Mouse (Mus musculus) spleen, adult 2 months (tissue): ENCODE measurements around the gene Cd27. TPM values are rescaled to one million over a fixed set of nuclear protein-coding genes. Genes with fewer than 3 reads are reported as not detected.

Experiments
- DNase-seq, 2 experiments: peaks; one replicate each; pipeline versions ENCODE4 v3.0.0 to v3.0.0-alpha.2; 2012 to 2021; ENCODE audit warnings: low spot score in 2 of 2, low read depth in 1 of 2
- H3K27ac ChIP-seq: fragments of 200-500 bp; 2 replicates; pipeline ENCODE4 v1.5.1; 2012; ENCODE audit warnings: low read length, inconsistent platforms; ENCODE audit not compliant: insufficient read depth
- H3K27me3 ChIP-seq: fragments of 200-500 bp; 2 replicates; pipeline ENCODE4 v1.6.1; 2012; ENCODE audit warnings: mild to moderate bottlenecking, moderate library complexity, low read length, inconsistent platforms; ENCODE audit not compliant: control insufficient read depth, insufficient read depth
- H3K36me3 ChIP-seq: fragments of 200-500 bp; 2 replicates; pipeline ENCODE4 v1.6.1; 2012; ENCODE audit warnings: mild to moderate bottlenecking, low read length, inconsistent platforms; ENCODE audit not compliant: control insufficient read depth, insufficient read depth
- H3K4me1 ChIP-seq: fragments of 200-500 bp; 2 replicates; pipeline ENCODE4 v1.6.1; 2011; ENCODE audit warnings: inconsistent platforms; ENCODE audit not compliant: control insufficient read depth, insufficient read depth, insufficient read length
- H3K4me3 ChIP-seq: fragments of 200-500 bp; 2 replicates; pipeline ENCODE4 v1.5.1; 2011; ENCODE audit warnings: mild to moderate bottlenecking, inconsistent platforms; ENCODE audit not compliant: insufficient read depth, insufficient read length; ENCODE audit errors: extremely low read depth
- CTCF ChIP-seq: fragments of 200-500 bp; IDR thresholded peaks from 2 replicates; pipeline ENCODE4 v1.5.1; 2011; ENCODE audit warnings: mild to moderate bottlenecking, inconsistent platforms; ENCODE audit not compliant: insufficient read depth, insufficient read length, insufficient replicate concordance; ENCODE audit errors: extremely low read depth
- POLR2A ChIP-seq: fragments of 200-500 bp; IDR thresholded peaks from 2 replicates; pipeline ENCODE4 v1.6.1; 2011; ENCODE audit warnings: low read depth, low read length, inconsistent platforms
- WGBS: fragments of 180-500 bp; shearing (Covaris S2); methylation state at CpG from one replicate; pipeline ENCODE4 v1.1.7; 2018; 5-methylcytosine and 5-hydroxymethylcytosine counted together
- polyA plus RNA-seq: library from polyadenylated mRNA; depleted of rRNA; stranded (reverse); fragments of >200 nt; gene quantifications from 2 replicates; pipeline ENCODE4 v1.2.3, GENCODE M21; 2012

The Cd27 gene
- polyA plus RNA-seq, 1 experiment: 87.3 TPM

GRCm38 (mm10) chr6:125196301-125196700, 40.5 kb downstream of the Cd27 start:
- DNase-seq: no peak
- H3K27me3 ChIP-seq: no peaks in the 10 kb centered on the region
- TF ChIP-seq POLR2A (no peak), CTCF (no peak)
- no peak overlapping the region for H3K4me3 ChIP-seq
- peaks cover 4% of the 10 kb centered on the region; the same call in 1 of the 2 replicates for H3K36me3 ChIP-seq
- peaks cover 2% of the 10 kb centered on the region; the same call in 1 of the 2 replicates for H3K4me1 ChIP-seq
- no peak overlapping the region for H3K27ac ChIP-seq
- WGBS: 75% methylated on average over 3 of the region's 3 CpGs

GRCm38 (mm10) chr6:125195541-125196075, 41.2 kb downstream of the Cd27 start:
- H3K4me1 ChIP-seq: peaks cover 4% of the 10 kb centered on the region; the same call in 1 of the 2 replicates
- H3K36me3 ChIP-seq: peaks cover 4% of the 10 kb centered on the region; the same call in 1 of the 2 replicates
- H3K27me3 ChIP-seq: no peaks in the 10 kb centered on the region
- H3K4me3 ChIP-seq: no peak overlapping the region
- H3K27ac ChIP-seq: no peak overlapping the region
- 88% methylated on average over 1 of the region's 1 CpGs for WGBS
- TF ChIP-seq CTCF (no peak), POLR2A (no peak)
- no peak for DNase-seq

- Histone ChIP-seq H3K27me3 (no peaks in the 10 kb centered on the region), H3K36me3 (peaks cover 4% of the 10 kb centered on the region; the same call in 1 of the 2 replicates), H3K27ac (no peak overlapping the region), H3K4me1 (peaks cover 4% of the 10 kb centered on the region; the same call in 1 of the 2 replicates), H3K4me3 (no peak overlapping the region)
- no peak for DNase-seq
- TF ChIP-seq CTCF (no peak), POLR2A (no peak)
- 65% methylated on average over 7 of the region's 7 CpGs for WGBS
Measured at GRCm38 (mm10) chr6:125193390-125193789, 43.4 kb downstream of the Cd27 start.

GRCm38 (mm10) chr6:125192841-125193240, 44.0 kb downstream of the Cd27 start:
- peaks cover 4% of the 10 kb centered on the region; the same call in 1 of the 2 replicates for H3K4me1 ChIP-seq
- DNase-seq: no peak
- peaks cover 4% of the 10 kb centered on the region; the same call in 1 of the 2 replicates for H3K36me3 ChIP-seq
- H3K4me3 ChIP-seq: peak overlapping the region; percentile 96; the same call in 1 of the 2 replicates
- no peaks in the 10 kb centered on the region for H3K27me3 ChIP-seq
- 23% methylated on average over 5 of the region's 5 CpGs for WGBS
- peak overlapping the region; percentile 99; the same call in 1 of the 2 replicates for H3K27ac ChIP-seq
- TF ChIP-seq CTCF (no peak), POLR2A (no peak)

GRCm38 (mm10) chr6:125192016-125192714, 44.6 kb downstream of the Cd27 start:
- DNase-seq: peak; percentile 83 to 90
- TF ChIP-seq CTCF (no peak), POLR2A (no peak)
- H3K36me3 ChIP-seq: peaks cover 4% of the 10 kb centered on the region; the same call in 1 of the 2 replicates
- H3K4me3 ChIP-seq: peak overlapping the region; percentile 96
- H3K27ac ChIP-seq: peak overlapping the region; percentile 99
- peaks cover 4% of the 10 kb centered on the region; the same call in 1 of the 2 replicates for H3K4me1 ChIP-seq
- no peaks in the 10 kb centered on the region for H3K27me3 ChIP-seq
- under 1% methylated on average over 34 of the region's 34 CpGs for WGBS

- H3K36me3 ChIP-seq: peaks cover 8% of the 10 kb centered on the region; the same call in 1 of the 2 replicates
- WGBS: under 1% methylated on average over 54 of the region's 54 CpGs
Measured at GRCm38 (mm10) chr6:125191332-125192015, 45.3 kb downstream of the Cd27 start, which contains the start of the genes Ncapd2 and Mrpl51. Gene Ncapd2 (minus strand): TSS chr6:125191701. Gene Mrpl51 (plus strand): TSS chr6:125191801.

More at GRCm38 (mm10) chr6:125191332-125192015, 45.3 kb downstream of the Cd27 start, which contains the start of the genes Ncapd2 and Mrpl51:
- Histone ChIP-seq H3K27me3 (no peaks in the 10 kb centered on the region), H3K27ac (peak within 1 kb of the TSS; percentile 99), H3K4me3 (peak within 1 kb of the TSS; percentile 96), H3K4me1 (peaks cover 4% of the 10 kb centered on the region; the same call in 1 of the 2 replicates)
- TF ChIP-seq CTCF (no peak), POLR2A (no peak)
- DNase-seq: peak; percentile 91 to 94
